Mouse (Mus musculus) yolk sac, embryonic 10.5 days (tissue): ENCODE measurements around the gene Disp2.

Source experiments
- DNase-seq: peaks from one replicate; pipeline ENCODE4 v3.0.0-alpha.2; 2017; ENCODE audit warnings: low spot score

Gene Disp2

DNA sequence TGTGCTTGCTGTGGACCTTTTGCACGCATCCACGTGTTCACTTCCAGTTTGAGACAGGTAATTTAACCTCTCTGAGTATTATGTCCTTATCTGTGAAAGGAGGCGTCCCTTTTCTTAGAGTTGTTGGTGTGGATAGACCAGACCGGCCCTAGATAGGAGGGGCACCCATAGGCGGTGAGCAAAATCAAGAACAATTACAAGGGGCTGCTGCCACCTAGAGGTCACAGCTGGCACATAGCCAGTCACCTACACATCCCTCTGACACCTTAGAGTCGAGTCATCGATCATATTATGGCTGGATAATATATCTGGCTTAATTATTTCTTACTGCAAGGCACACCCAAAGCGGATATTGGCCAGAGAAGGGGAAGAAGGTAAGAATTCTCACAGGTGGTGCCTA lies 19.7 kb upstream of the Disp2 start:
- peak; percentile 70 for DNase-seq

- no peak for DNase-seq
Measured at GRCm38 (mm10) chr2:118760311-118761025, 19.1 kb upstream of the Disp2 start.

DNA sequence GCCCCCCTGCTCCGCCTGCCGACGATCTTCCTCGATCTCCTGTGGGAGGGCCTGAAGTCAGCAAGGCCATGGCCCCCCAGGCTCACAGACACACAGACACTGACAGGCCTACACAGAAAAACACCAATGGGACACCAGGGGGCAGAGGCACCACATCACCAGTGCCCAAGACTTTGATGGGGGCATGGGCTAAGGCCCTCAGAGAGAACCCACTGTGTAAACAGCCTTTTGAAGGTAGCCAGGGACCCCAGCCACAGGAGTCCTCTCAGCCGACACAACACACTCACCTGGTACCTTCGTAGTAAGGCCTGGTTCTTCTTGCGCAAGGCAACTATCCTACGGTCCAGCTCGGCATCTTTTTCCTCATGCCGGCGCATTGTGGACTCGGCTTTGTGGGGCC lies 18.2 kb upstream of the Disp2 start:
- no peak for DNase-seq

DNA sequence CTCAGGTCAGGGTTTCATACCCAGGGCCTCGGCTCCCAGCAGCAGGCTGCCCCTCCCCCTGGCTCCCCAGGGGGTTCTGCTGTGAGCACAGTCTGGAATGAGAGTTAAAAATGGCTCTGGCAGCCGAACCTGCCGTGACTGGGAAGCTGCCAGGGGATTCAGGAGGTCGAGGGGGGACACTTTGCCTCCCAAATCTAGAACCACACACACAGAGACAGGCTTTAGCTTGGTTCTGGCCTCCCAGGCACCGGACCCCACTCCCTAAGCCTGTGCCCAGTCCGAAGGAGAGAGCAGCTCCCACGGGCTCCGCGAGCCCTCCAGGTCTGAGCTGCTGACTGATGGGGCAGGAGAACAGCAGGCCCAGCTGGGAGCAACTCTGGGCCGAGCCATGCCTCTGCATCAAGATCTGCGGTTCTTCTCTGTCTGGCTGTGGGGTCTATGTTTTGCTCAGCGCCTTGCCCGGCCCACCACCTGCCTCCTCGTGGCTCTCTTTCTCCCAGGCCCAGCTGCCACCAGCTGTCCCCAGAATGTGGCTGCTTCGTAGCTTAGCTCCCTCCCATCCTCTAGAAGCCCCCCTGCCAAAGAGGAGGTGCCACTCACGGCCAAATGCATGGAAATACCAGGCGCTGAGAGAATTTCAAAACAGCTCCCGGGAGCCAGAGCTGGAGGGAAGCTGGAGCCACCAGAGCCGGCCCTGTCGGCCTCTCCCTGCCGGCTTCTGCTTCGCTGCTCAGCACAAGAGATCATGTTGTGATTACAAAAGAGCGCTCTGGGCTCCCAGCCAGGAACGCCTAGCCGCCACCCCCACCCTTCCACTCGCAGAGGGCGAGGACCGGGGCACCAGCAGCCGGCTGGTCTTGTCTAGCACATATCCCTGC lies 17.4 kb upstream of the Disp2 start, which contains the start of gene Ccdc9b:
Ccdc9b (minus strand) TSS at position 756 of the 878 bp plus-strand sequence.
- DNase-seq = peak; percentile 81

DNA sequence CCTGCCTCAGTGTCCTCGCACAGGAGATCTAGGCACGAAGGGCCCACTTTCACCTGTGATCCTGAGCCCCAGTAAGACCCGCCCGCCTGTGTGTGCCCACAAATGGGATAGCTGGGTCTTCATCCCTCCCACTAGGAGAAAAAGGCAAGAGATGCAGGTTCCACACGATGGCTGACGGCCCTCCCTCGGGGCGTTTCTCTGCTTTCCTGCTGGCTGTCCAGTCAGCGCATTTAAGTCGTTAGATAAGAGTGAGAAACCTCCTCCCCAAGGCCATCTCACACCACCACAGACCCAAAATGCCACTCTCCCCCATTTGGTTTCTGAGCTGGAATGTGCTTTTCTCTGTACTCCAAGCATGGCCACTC lies 16.8 kb upstream of the Disp2 start:
- no peak for DNase-seq

- no peak for DNase-seq
Measured at GRCm38 (mm10) chr2:118763469-118763868, 16.1 kb upstream of the Disp2 start.

GRCm38 (mm10) chr2:118764094-118764831 lies 15.3 kb upstream of the Disp2 start:
- peak; percentile 55 for DNase-seq

- DNase-seq = no peak
Measured at GRCm38 (mm10) chr2:118764875-118765274, 14.6 kb upstream of the Disp2 start.

DNA sequence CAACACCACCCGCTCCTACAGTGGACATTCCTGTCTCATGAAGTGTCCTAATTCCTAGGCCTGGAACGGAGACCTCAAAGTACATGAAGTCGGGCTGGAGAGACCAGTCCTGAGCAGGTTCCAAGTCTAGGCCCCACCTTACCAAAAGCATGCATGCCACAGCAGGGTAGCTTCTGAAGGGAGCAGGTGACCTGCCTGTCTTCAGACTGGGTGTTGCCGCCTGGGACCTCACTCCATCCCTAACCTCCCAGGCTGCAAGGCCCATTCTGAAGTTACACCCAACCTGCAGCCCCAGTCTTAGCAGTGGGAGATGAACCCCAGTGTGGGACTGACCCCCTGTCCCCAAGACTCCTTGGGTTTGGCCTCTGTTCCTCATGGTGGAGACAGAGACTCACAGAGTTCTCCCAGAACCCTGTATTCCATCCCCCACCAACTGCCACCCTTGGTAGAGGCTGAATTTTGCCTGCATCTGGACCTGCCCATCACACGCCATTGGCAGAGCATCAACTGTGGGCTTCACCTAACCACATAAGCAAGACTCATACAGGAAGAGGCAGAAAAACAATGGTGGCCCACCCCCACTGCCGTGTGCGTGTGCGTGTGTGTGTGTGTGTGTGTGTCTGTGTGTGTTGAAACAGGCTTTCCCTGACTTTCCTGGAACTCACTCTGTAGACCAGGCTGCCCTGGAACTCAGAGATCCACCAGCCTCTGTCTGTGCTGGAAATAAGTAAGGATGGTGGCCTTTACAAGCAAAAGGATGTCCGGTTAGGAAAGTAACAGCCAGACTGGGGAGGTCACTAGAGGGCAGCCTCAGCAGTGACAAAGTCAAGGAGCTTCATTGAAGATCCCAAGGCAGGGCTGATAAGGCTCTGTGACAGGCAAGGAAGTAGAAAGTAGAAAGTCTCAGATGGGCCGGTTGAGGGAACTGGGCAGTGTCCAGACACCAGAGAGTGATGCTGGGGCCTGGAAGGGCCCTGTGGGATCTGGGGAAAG lies 13.2 kb upstream of the Disp2 start:
- peak; percentile 41 for DNase-seq

- DNase-seq = peak; percentile 73
Measured at GRCm38 (mm10) chr2:118772158-118772874, 7.2 kb upstream of the Disp2 start, which contains the start of gene Phgr1. Gene Phgr1 (plus strand): TSS chr2:118772769.

- DNase-seq = no peak
Measured at GRCm38 (mm10) chr2:118774536-118774935, 5.0 kb upstream of the Disp2 start.

DNA sequence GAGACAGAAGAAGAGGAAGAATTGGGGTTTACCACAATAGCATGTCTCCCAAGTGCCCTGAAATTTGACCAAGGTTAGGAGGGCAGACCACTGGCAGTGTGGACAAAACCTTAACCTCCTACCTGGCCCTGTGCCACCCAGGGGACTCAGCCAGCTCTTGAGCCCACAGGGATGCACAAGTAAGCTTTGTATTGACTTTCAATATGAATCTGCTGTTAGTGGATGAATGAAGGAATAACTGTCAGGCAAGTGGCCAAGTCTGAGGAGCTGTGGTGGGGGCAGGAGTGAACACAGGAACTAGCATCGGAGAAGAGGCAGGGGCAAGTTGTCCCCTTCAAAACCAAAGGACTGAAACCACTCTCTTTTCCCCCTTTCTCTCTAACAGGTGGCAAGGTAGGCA lies 4.1 kb upstream of the Disp2 start:
- no peak for DNase-seq

DNA sequence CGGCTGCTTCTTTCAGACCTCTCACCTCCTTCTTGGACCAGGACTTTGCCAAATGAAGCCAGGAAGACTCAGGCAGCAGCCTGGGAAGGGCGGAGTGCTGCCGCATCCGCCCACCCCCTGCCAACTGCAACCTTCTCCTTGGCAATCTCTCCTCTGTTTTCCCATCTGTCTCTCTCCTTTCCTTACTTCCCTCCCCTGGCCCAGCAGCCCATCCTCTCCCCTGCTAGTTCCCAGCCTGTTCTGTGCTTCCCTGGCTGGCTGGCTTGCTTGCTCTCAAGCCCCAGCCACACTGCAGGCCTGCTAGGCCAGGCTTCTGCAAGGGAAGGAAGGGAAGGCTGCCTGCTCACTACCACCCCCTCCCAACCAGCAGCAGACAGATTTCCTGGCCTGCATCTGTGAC lies 3.7 kb upstream of the Disp2 start:
- no peak for DNase-seq

DNA sequence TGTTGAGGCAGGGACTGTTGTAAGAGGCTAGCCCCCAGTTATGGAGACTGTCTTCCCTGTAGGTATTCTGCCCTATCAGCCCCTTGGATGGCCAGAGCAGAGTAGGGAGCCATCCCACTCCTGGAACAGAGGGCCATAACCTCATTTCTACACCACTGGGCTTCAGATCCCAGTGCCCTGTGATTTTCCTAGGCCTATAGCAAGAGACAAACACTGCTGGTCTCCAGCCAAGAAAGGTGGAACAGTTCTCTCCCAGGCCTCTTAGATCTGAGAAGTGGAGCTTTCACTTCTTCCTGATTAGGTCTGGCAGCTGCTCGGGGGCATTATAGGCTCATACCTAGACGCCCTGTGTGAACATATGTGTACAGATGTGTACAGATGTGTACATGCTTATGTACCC lies 3.2 kb upstream of the Disp2 start:
- DNase-seq = no peak

DNA sequence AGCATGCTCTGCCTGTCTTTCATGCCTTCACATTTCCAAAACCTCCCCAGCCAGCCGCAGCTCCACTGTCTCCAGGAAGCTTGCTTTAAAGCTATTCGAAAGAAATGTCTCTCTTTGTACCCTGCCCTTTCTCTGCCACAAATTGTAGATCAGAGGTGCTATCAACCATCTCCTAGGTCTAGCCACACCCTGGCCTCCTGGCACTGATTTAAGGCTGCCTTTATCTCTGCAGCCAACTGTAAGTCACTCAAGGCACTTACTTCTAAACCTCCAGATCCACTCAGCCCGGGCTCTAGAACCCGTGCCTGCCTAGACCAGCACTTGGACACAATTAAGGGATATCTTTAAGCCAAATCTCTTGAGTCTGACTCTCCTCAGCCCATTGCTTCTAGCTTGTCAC lies 1.1 kb upstream of the Disp2 start:
- DNase-seq = no peak

DNA sequence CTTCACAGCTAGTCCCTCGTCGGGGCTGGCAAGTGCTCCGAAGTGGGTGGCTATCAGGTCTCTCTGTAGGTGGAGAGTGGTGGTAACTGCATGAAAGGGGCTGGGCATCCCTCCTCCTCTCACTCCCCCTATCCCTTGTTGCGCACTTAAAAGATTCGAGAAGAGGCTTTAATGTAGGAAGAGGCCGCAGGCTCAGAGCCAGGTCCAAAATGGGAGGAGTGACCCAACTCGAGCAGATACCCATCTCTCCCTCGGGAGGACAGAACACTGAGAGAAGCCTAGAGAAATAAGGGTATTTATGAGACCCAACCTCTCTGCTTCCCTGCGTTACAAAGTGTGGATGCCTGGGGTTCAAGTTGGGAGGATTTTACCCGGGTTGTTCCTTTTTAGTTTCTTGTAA lies 454 bp upstream of the Disp2 start:
- DNase-seq = no peak

DNA sequence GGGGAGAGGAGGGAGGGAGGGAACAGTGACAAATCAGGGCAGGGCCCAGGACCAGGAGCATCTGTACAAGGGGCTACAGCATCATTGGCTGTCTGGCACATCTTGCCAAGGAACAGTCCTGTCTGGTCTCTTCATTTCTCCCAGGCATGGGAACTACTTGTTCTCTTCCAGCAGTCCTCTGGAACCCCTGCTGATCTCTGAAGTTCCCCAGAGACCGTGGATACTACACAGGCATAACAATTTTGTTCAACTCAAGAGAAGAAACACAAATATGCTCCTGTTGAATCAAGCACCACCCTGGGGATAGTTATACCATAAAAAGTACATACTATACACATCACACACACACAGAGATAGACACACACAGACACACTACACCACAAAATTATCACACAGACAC lies 1.6 kb downstream of the Disp2 start:
- DNase-seq = no peak

GRCm38 (mm10) chr2:118782303-118782702 lies 2.8 kb downstream of the Disp2 start:
- peak; percentile 55 for DNase-seq

DNA sequence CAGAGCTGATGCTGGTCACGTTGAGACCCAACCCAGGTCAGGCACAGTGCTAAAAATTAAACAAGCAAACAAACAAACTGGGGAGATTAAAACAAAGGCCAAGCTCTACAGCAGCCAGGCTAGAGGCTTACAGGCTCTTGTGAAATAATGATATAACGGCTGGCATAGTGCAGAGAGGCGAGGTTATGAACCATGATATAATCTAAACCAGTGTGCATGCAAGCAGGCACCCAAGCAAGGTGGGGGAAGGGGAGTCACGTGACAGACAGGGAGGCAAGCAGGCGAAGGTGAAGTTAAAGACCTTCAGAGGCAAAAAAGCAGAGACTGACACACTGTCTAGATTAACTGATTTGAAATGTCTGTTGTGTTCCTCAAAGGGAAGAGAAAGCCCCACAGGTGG lies 3.6 kb downstream of the Disp2 start:
- peak; percentile 58 for DNase-seq

- DNase-seq = no peak
Measured at GRCm38 (mm10) chr2:118783663-118784062, 4.1 kb downstream of the Disp2 start.

DNA sequence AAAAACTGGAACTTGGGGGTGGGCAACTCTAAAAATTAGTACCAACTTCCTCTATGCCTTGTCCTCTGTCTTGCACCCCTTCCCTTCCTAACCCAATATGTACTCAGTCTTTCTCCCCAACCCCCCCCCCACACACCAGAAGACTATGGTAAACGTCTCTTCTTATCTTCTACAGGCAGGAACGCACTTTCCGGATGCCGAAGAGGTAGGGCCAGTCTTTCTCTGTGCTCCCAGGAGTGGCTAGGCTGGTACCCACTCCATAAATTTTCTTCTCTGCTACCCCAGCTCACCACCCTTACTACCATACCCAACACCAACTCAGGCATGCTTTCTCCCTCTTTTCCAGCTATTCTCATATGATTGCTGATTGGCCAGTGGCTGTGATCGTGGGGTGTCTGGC lies 7.0 kb downstream of the Disp2 start:
- DNase-seq = no peak
